Mouse (Mus musculus) ES-E14 (cell line): Measurements from ENCODE around the gene Ugt8a. TPM values are rescaled to one million over a fixed set of nuclear protein-coding genes. Genes with fewer than 3 reads are reported as not detected.

Experiments used
- DNase-seq: peaks from one replicate; pipeline ENCODE4 v3.0.0-alpha.2; 2013; ENCODE audit warnings: low read depth, low spot score
- H3K27ac ChIP-seq: 2 replicates; pipeline ENCODE4 v1.5.1; 2012; ENCODE audit warnings: low read depth, mild to moderate bottlenecking, low read length, moderate library complexity, mixed read lengths; ENCODE audit not compliant: poor library complexity, insufficient read depth, severe bottlenecking
- H3K36me3 ChIP-seq: 2 replicates; pipeline ENCODE4 v1.6.1; 2012; ENCODE audit warnings: mild to moderate bottlenecking, low read length, moderate library complexity, mixed read lengths; ENCODE audit not compliant: control insufficient read depth, poor library complexity, insufficient read depth, severe bottlenecking
- H3K4me1 ChIP-seq, 2 experiments: fragments of 150-350 bp in 1 of 2; sonication (generic) in 1 of 2; 2 replicates each; pipeline ENCODE4 v1.6.1; 2012; ENCODE audit warnings: low read length in 2 of 2, mild to moderate bottlenecking in 1 of 2, mixed read lengths in 1 of 2; ENCODE audit not compliant: control insufficient read depth in 2 of 2, insufficient read depth in 2 of 2, poor library complexity in 1 of 2
- H3K4me3 ChIP-seq, 2 experiments: fragments of 150-350 bp in 1 of 2; sonication (generic) in 1 of 2; 2 replicates each; pipeline ENCODE4 v1.5.1; 2012; ENCODE audit warnings: low read length in 2 of 2, low read depth in 1 of 2, mild to moderate bottlenecking in 1 of 2, mixed read lengths in 1 of 2; ENCODE audit not compliant: insufficient read depth in 1 of 2, poor library complexity in 1 of 2, severe bottlenecking in 1 of 2
- H3K9ac ChIP-seq: 2 replicates; pipeline ENCODE4 v1.6.1; 2012; ENCODE audit warnings: low read depth, mild to moderate bottlenecking, low read length, mixed read lengths; ENCODE audit not compliant: poor library complexity, insufficient read depth, severe bottlenecking
- H3K9me3 ChIP-seq: fragments of 150-350 bp; sonication (generic); 2 replicates; pipeline ENCODE4 v1.6.1; 2012; ENCODE audit warnings: low read depth, mild to moderate bottlenecking, low read length; ENCODE audit not compliant: control insufficient read depth, insufficient read depth
- CHD2 ChIP-seq: IDR thresholded peaks from 2 replicates; pipeline ENCODE4 v1.6.1; 2014; ENCODE audit warnings: mild to moderate bottlenecking, low read depth, low read length, inconsistent platforms
- HCFC1 ChIP-seq: IDR thresholded peaks from 2 replicates; pipeline ENCODE4 v1.6.1; 2012; ENCODE audit warnings: low read length, inconsistent platforms, borderline replicate concordance; ENCODE audit not compliant: insufficient read depth
- MAFK ChIP-seq: IDR thresholded peaks from 2 replicates; pipeline ENCODE4 v1.6.1; 2014; ENCODE audit warnings: mild to moderate bottlenecking, low read depth, low read length, inconsistent platforms; ENCODE audit not compliant: insufficient read depth
- ZC3H11A ChIP-seq: IDR thresholded peaks from 2 replicates; pipeline ENCODE4 v1.6.1; 2012; ENCODE audit warnings: low read depth, mild to moderate bottlenecking, inconsistent platforms, low read length, borderline replicate concordance
- ZNF384 ChIP-seq: IDR thresholded peaks from 2 replicates; pipeline ENCODE4 v1.6.1; 2012; ENCODE audit warnings: low read depth, low read length, inconsistent platforms
- in situ Hi-C, 2 experiments: fragments of 600-800 bp; cut with MboI; formaldehyde crosslinking; loops; one replicate each; pipeline ENCODE4 v1.15.1; 2025; ENCODE audit warnings: low sequenced_read_pairs in 2 of 2, inconsistent platforms in 1 of 2; ENCODE audit not compliant: unreplicated experiment in 2 of 2
- total RNA-seq: library from RNA; depleted of rRNA; stranded (reverse); fragments of 300-350 nt; gene quantifications from 2 replicates; pipeline ENCODE4 v1.2.3, GENCODE M21; 2012

Gene Ugt8a
- total RNA-seq, 1 experiment = 5.7 TPM

- no peak for TF ChIP-seq ZNF384
- no peak for TF ChIP-seq ZC3H11A
- TF ChIP-seq MAFK = no peak
- no peak for TF ChIP-seq CHD2
- no peak for TF ChIP-seq HCFC1
- DNase-seq = no peak
- no peak overlapping the region for H3K9ac ChIP-seq
- H3K36me3 ChIP-seq = no peaks in the 10 kb centered on the region
- H3K27ac ChIP-seq = no peak overlapping the region
- H3K4me1 ChIP-seq = no peaks in the 10 kb centered on the region
- H3K4me3 ChIP-seq = no peak overlapping the region
- in situ Hi-C loops = no loop called here
- H3K9me3 ChIP-seq = no peaks in the 10 kb centered on the region
Measured at GRCm38 (mm10) chr3:125881835-125882234, 56.6 kb downstream of the Ugt8a start.

GRCm38 (mm10) chr3:125874371-125874770 is 64.0 kb downstream of the Ugt8a start:
- TF ChIP-seq ZC3H11A (no peak), CHD2 (no peak), ZNF384 (no peak), HCFC1 (no peak)
- Histone ChIP-seq H3K9ac (no peak overlapping the region), H3K9me3 (no peaks in the 10 kb centered on the region), H3K27ac (no peak overlapping the region), H3K36me3 (no peaks in the 10 kb centered on the region), H3K4me3 (no peak overlapping the region), H3K4me1 (no peaks in the 10 kb centered on the region)
- DNase-seq = no peak
- in situ Hi-C loops = no loop called here

- Histone ChIP-seq H3K36me3 (no peaks in the 10 kb centered on the region), H3K4me1 (no peaks in the 10 kb centered on the region), H3K4me3 (no peak overlapping the region), H3K9me3 (no peaks in the 10 kb centered on the region), H3K9ac (no peak overlapping the region), H3K27ac (no peak overlapping the region)
- in situ Hi-C loops = no loop called here
- no peak for TF ChIP-seq ZC3H11A
- no peak for TF ChIP-seq ZNF384
- TF ChIP-seq MAFK = no peak
- no peak for TF ChIP-seq HCFC1
- TF ChIP-seq CHD2 = no peak
- DNase-seq = no peak
Measured at GRCm38 (mm10) chr3:125869873-125870272, 68.5 kb downstream of the Ugt8a start.

- no peak for TF ChIP-seq CHD2
- TF ChIP-seq ZC3H11A = no peak
- TF ChIP-seq MAFK = no peak
- no peak for TF ChIP-seq ZNF384
- TF ChIP-seq HCFC1 = no peak
- in situ Hi-C loops = no loop called here
- no peaks in the 10 kb centered on the region for H3K36me3 ChIP-seq
Measured at GRCm38 (mm10) chr3:125861601-125862000, 76.8 kb downstream of the Ugt8a start.

GRCm38 (mm10) chr3:125849163-125849872 is 89.1 kb downstream of the Ugt8a start:
- no peak for TF ChIP-seq ZNF384
- no peak for TF ChIP-seq HCFC1
- peak; percentile 69 for TF ChIP-seq ZC3H11A
- DNase-seq = peak; percentile 30
- Histone ChIP-seq H3K36me3 (no peaks in the 10 kb centered on the region), H3K27ac (no peak overlapping the region), H3K9ac (no peak overlapping the region), H3K4me1 (no peaks in the 10 kb centered on the region), H3K9me3 (no peaks in the 10 kb centered on the region), H3K4me3 (no peak overlapping the region)
- in situ Hi-C loops = loop anchor here in 1 of 2 experiments (10.0 kb wide), 1 partner anchor 555 kb away; no protein-coding TSS in a partner anchor

More at GRCm38 (mm10) chr3:125861601-125862000, 76.8 kb downstream of the Ugt8a start:
- DNase-seq = no peak
- H3K27ac ChIP-seq = no peak overlapping the region
- no peak overlapping the region for H3K4me3 ChIP-seq
- no peaks in the 10 kb centered on the region for H3K9me3 ChIP-seq
- no peak overlapping the region for H3K9ac ChIP-seq
- no peaks in the 10 kb centered on the region for H3K4me1 ChIP-seq
